Mouse (Mus musculus) bone marrow macrophage, adult 2 months (primary cell): ENCODE results near the gene Poc1a.

ENCODE experiments used
- CTCF ChIP-seq: IDR thresholded peaks from 2 replicates; pipeline ENCODE4 v1.5.1; 2012; ENCODE audit warnings: low read depth, mild to moderate bottlenecking, low read length, moderate library complexity
- POLR2A ChIP-seq: IDR thresholded peaks from 2 replicates; pipeline ENCODE4 v1.6.1; 2012; ENCODE audit warnings: mild to moderate bottlenecking, low read depth, low read length, borderline replicate concordance

- no peak for TF ChIP-seq CTCF
- no peak for TF ChIP-seq POLR2A
Observed at GRCm38 (mm10) chr9:106309859-106310258, 29.0 kb downstream of the Poc1a start.
